Mouse (Mus musculus): ENCODE results near the gene Galnt9.

The Galnt9 gene

GRCm38 (mm10) chr5:110594465-110594864 is 50.3 kb downstream of the Galnt9 start:
- DNase-seq, result peak; percentile 56

DNA sequence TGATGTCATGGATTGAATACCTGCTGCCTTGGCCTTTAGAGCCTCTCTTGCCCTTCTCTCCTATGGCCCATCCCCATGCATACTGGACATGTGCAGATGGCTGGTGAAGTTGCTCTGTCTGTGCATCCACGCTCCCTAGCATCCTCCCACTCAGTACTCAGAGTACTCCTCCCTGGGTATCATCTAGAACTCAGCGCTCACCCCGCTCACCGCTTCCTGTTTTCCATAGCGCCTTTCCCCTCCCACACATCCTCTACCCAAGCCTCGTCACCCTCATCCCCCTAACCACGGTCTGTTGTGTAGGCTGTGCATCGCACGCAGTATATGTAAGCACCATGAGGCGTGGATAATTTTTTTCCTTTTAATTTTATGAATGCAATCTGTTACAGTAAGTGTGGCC is 51.2 kb downstream of the Galnt9 start:
- DNase-seq, result peak; percentile 87

GRCm38 (mm10) chr5:110596086-110596780 is 52.1 kb downstream of the Galnt9 start:
- DNase-seq, result no peak

DNA sequence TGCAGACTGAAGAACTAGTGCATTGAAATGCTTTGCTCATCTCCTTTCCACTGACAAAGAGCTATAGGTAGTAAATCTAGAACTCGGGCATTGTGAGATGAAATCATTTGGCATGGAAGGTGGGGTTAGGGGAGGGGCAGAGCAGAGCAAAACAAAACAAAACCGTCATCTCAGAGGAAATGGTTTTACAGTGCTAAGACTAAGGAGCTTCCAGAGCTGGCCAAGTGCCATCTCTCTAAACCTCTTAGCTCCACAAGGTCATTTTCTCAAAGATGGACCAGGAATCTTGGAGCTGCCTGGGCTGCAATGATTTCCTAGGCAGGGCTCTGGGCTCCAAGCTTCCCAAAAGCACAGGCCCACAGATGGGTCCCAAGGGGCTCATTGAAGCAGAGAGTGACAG is 53.3 kb downstream of the Galnt9 start:
- no peak for DNase-seq

GRCm38 (mm10) chr5:110598298-110599095 is 54.3 kb downstream of the Galnt9 start:
- peak; percentile 43 for DNase-seq

GRCm38 (mm10) chr5:110603016-110603685 is 59.0 kb downstream of the Galnt9 start:
- no peak for DNase-seq

DNA sequence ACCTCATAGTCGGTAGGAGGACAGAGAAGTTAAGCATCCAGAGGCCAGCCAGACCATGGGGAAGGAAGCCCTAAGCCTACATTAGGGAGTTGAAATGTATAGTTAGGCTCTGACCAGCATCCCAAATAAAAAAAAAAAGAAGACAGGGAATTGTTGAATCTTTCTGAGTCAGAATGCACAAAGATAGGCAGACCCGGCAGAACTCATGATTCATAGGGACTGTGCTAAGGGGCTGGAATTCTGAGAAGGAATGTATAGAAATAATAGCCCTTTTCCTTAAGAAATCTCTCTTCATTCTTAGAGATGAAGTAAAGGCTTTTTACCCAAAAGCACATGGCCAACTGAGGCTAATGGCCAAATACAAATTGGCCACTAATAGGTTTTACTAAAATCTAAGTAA is 60.2 kb downstream of the Galnt9 start:
- no peak for DNase-seq

GRCm38 (mm10) chr5:110605531-110606221 is 61.5 kb downstream of the Galnt9 start:
- no peak for DNase-seq

DNA sequence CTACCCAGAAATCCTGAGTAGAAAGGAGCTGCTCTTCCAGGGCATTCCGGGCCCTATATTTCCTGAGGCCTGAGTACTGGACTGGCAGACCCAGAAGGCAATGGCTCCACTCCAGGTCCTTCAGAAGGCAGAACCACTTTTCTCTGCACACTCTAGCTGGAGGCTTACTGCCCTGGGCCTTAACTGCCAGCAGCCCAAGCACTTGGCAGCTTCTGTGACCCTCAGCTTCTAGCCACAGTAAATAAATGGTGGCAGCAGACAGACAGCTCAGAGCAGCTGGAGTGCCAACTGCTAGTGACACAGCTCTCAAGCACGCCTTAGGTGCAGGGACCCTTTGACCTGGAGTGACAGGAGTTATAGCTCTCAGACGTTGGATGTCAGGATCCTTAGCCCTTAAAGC is 63.6 kb downstream of the Galnt9 start:
- no peak for DNase-seq

GRCm38 (mm10) chr5:110608336-110608735 is 64.2 kb downstream of the Galnt9 start:
- DNase-seq, result no peak

GRCm38 (mm10) chr5:110608941-110609340 is 64.8 kb downstream of the Galnt9 start:
- DNase-seq, result no peak

DNA sequence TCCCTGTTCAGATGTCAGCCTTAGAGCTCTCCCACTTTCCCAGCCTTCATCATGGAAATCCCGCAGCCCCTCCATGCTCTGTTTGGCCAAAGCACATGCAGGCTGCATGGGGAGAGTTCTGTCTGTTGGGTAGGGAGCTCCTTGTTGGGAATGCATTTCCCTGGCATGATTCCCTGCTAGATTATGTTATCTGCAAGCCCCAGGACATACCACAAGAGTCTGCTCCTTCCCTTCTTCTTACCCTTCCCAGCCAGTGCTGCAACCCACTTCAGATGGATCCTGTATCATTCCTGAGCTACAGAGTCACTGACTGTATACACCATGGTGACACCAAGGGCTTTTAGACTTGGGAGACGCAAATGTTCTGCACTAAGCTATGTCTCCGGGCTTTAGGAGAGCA is 65.3 kb downstream of the Galnt9 start:
- no peak for DNase-seq

DNA sequence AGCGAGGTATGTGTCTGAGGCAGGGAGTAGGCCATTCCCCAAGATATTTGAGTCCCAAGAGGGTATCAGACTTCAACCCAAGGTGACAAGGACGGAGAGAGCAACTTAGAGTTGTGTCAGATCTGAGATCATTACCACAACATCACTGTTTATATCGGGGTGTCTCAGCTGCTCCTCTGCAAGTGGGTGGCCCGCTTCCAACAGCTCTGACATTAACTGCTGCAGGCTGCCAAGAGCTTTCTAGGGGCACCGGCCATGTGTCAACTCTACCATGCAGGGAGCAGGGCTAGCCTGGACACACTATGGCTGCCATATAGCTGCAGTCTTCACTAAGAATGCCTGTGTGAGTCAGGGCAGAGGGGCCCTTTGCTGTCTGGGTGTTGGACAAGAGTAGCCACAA is 65.7 kb downstream of the Galnt9 start:
- no peak for DNase-seq

GRCm38 (mm10) chr5:110610484-110610883 is 66.3 kb downstream of the Galnt9 start:
- DNase-seq, result no peak

- peak; percentile 86 for DNase-seq
These were observed 67.4 kb downstream of the Galnt9 start for GRCm38 (mm10) chr5:110611435-110612158.

GRCm38 (mm10) chr5:110619226-110619625 is 75.1 kb downstream of the Galnt9 start:
- DNase-seq, result no peak

DNA sequence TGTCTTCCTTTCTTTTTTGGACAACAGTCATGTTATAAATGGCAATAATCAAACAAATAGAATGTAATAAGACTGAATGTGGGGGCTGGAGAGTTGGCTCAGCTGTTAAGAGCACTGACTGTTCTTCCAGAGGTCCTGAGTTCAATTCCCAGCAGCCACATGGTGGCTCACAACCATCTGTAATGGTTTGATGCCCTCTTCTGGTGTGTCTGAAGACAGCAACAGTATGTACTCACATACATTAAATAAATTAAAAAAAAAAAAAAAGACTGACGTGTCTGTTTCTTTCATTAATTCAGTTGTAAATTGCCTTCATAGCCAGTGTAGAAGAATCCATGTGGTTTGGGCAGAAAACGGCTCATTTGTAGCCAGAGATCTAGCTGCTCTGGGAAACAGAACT is 80.2 kb downstream of the Galnt9 start:
- no peak for DNase-seq

DNA sequence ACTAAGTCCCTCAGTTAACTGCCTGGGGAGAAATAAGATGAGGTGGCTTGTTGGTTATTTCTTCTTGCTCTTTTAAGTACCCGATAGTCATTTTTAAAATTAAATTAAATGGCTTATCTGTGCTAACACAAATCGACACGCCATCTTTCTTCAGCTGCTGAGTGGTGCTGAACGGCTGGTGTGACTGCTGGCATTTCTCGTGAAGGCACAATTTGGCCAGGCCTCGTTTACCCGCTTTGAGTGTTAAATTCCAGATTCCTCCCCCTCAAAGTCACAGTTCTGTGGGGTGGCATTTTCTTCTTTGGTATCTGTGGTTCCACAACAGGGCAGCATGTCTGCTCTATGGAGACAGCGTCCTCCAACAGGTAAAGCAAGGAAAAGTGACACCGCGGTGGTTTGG is 83.2 kb downstream of the Galnt9 start:
- no peak for DNase-seq

DNA sequence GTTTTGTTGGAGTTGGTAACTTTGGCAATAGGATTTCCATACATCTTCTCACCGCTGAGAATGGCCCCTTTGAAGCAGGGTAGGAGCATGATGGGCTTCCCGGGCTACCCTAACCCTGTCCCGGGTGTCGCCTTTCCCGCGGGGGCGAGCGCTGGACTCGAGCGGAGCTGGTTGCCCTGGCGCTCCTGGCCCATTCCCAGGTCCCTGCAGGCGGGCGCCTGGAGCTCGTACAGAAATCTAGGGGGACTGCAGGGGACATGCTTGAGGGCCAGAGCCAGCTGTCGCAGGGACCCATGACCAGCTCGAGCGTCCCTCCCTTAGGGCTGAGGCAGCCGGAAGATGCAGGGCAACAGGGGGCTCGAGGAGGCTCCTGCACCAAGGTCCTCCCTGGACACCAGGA is 84.0 kb downstream of the Galnt9 start:
- no peak for DNase-seq

DNA sequence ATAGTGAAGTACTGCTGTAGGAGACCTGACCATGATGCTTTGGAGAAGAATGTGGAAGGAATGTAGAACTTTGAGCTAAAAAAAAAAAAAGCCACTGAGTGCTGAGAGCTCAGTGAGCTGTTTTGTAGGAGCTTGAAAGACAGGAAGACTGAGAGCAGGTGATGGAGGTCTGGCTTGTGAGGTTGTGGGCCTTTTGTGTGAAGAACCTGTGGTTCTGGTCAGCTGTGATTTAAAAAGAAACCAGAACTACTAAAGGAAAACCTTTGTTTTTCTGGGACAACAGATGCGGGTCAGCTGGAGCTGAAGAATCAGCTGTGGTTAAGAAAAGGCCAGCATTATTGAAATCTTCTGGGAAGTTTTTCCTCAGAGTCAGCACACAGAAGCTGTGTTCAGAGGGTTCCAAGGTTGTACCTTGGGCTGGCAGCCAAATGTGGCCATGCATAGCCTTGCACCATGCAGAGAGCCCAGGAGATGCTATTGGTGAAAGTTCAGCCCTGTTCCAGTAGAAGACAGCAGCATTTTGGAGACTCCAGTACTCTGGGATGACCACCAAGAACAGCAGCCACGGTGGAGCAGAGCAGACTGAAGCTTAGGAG is 85.5 kb downstream of the Galnt9 start:
- DNase-seq, result no peak

- DNase-seq, result no peak
These were observed 92.0 kb downstream of the Galnt9 start for GRCm38 (mm10) chr5:110635951-110636707.
